Mouse (Mus musculus) midbrain, embryonic 11.5 days (tissue): Measurements from ENCODE around the gene Olfr486. TPM values are rescaled to one million over a fixed set of nuclear protein-coding genes. Genes with fewer than 3 reads are reported as not detected.

Source experiments
- polyA plus RNA-seq: library from polyadenylated mRNA; unstranded; fragments of >200 nt; fragmentation: Nextera tagmentation; extraction: Ambion mirVana; gene quantifications from 2 replicates; pipeline ENCODE4 v1.2.1, GENCODE M21; 2014

Gene Olfr486
- polyA plus RNA-seq, 1 experiment from 2014 or later, result not detected

Other genes starting within 250 kb of the Olfr486 start
- gene Olfr473, start 242.3 kb downstream of the Olfr486 start, polyA plus RNA-seq, result not detected in 2 replicates
- not detected in 2 replicates for gene Olfr474, start 218.1 kb downstream of the Olfr486 start, polyA plus RNA-seq
- gene Olfr476, start 207.9 kb downstream of the Olfr486 start, polyA plus RNA-seq, result not detected in 2 replicates
- gene Olfr477, start 186.0 kb downstream of the Olfr486 start, polyA plus RNA-seq, result not detected in 2 replicates
- gene Olfr478, start 138.8 kb downstream of the Olfr486 start, polyA plus RNA-seq, result not detected in 2 replicates
- not detected in 2 replicates for gene Olfr479, start 122.0 kb downstream of the Olfr486 start, polyA plus RNA-seq
- not detected in 2 replicates for gene Olfr480, start 105.4 kb downstream of the Olfr486 start, polyA plus RNA-seq
- gene Olfr481, start 92.9 kb downstream of the Olfr486 start, polyA plus RNA-seq, result not detected in 2 replicates
- not detected in 2 replicates for gene Olfr482, start 75.2 kb downstream of the Olfr486 start, polyA plus RNA-seq
- not detected in 2 replicates for gene Olfr483, start 71.9 kb downstream of the Olfr486 start, polyA plus RNA-seq
- gene Olfr484, start 45.3 kb downstream of the Olfr486 start, polyA plus RNA-seq, result not detected in 2 replicates
- not detected in 2 replicates for gene Olfr485, start 12.9 kb downstream of the Olfr486 start, polyA plus RNA-seq
- gene Olfr487, start 41.9 kb upstream of the Olfr486 start, polyA plus RNA-seq, result not detected in 2 replicates
- not detected in 2 replicates for gene Olfr488, start 85.6 kb upstream of the Olfr486 start, polyA plus RNA-seq
- gene Olfr490, start 116.2 kb upstream of the Olfr486 start, polyA plus RNA-seq, result not detected in 2 replicates
- gene Olfr491, start 140.7 kb upstream of the Olfr486 start, polyA plus RNA-seq, result not detected in 2 replicates
- gene Olfr492, start 150.9 kb upstream of the Olfr486 start, polyA plus RNA-seq, result not detected in 2 replicates
- gene Olfr493, start 174.2 kb upstream of the Olfr486 start, polyA plus RNA-seq, result not detected in 2 replicates
- gene Olfr494, start 192.6 kb upstream of the Olfr486 start, polyA plus RNA-seq, result not detected in 2 replicates
- gene Olfr495, start 220.4 kb upstream of the Olfr486 start, polyA plus RNA-seq, result not detected in 2 replicates
- not detected in 2 replicates for gene Olfr497, start 247.7 kb upstream of the Olfr486 start, polyA plus RNA-seq